Mouse (Mus musculus): ENCODE data around the gene Strn. TPM values are rescaled to one million over a fixed set of nuclear protein-coding genes. Genes with fewer than 3 reads are reported as not detected.

Gene Strn
- polyA plus RNA-seq, 1 experiment from 2014 or later, result 7.3 TPM

GRCm38 (mm10) chr17:78643853-78644475 lies 93.0 kb downstream of the Strn start:
- ATAC-seq (ENCODE audit: insufficient number of reproducible peaks, insufficient read depth, low FRiP score, low TSS enrichment), result no peak
- no peak overlapping the region for H3K9ac ChIP-seq
- no peak overlapping the region for H3K4me3 ChIP-seq
- no peaks in the 10 kb centered on the region for H3K4me1 ChIP-seq
- H3K36me3 ChIP-seq, result 0 out of 2 replicates have a peak, but pooled peaks cover 4% of the 10 kb centered on the region
- no peaks in the 10 kb centered on the region for H3K9me3 ChIP-seq
- no peak overlapping the region for H3K27ac ChIP-seq
- H3K27me3 ChIP-seq, result no peaks in the 10 kb centered on the region
- H3K4me2 ChIP-seq (replicated peaks), result no peak overlapping the region
- WGBS, result 85% methylated on average over 17 of the region's 17 CpGs

- Histone ChIP-seq H3K27me3 (no peaks in the 10 kb centered on the region), H3K4me1 (no peaks in the 10 kb centered on the region), H3K4me2 (replicated peaks) (no peak overlapping the region), H3K9me3 (no peaks in the 10 kb centered on the region), H3K4me3 (no peak overlapping the region), H3K9ac (no peak overlapping the region), H3K36me3 (no peaks in the 10 kb centered on the region), H3K27ac (no peak overlapping the region)
- no peak for ATAC-seq (ENCODE audit: insufficient number of reproducible peaks, insufficient read depth, low FRiP score, low TSS enrichment)
- 89% methylated on average over 4 of the region's 4 CpGs for WGBS
Observed at GRCm38 (mm10) chr17:78642259-78642658, 94.7 kb downstream of the Strn start.

- Histone ChIP-seq H3K4me2 (replicated peaks) (no peak overlapping the region), H3K9me3 (no peaks in the 10 kb centered on the region), H3K4me3 (no peak overlapping the region), H3K9ac (no peak overlapping the region), H3K27ac (no peak overlapping the region), H3K36me3 (no peaks in the 10 kb centered on the region), H3K27me3 (no peaks in the 10 kb centered on the region), H3K4me1 (no peaks in the 10 kb centered on the region)
- WGBS, result 88% methylated on average over 3 of the region's 3 CpGs
- ATAC-seq (ENCODE audit: insufficient number of reproducible peaks, insufficient read depth, low FRiP score, low TSS enrichment), result no peak
Observed at GRCm38 (mm10) chr17:78640387-78640786, 96.6 kb downstream of the Strn start.

GRCm38 (mm10) chr17:78639099-78639498 lies 97.9 kb downstream of the Strn start:
- H3K27me3 ChIP-seq, result no peaks in the 10 kb centered on the region
- H3K4me1 ChIP-seq, result no peaks in the 10 kb centered on the region
- 62% methylated on average over 6 of the region's 6 CpGs for WGBS
- ATAC-seq (ENCODE audit: insufficient number of reproducible peaks, insufficient read depth, low FRiP score, low TSS enrichment), result no peak
- no peaks in the 10 kb centered on the region for H3K36me3 ChIP-seq
- H3K9me3 ChIP-seq, result no peaks in the 10 kb centered on the region
- H3K4me2 ChIP-seq (replicated peaks), result no peak overlapping the region
- no peak overlapping the region for H3K27ac ChIP-seq
- H3K9ac ChIP-seq, result no peak overlapping the region
- H3K4me3 ChIP-seq, result no peak overlapping the region

- Histone ChIP-seq H3K9ac (no peak overlapping the region), H3K27me3 (no peaks in the 10 kb centered on the region), H3K9me3 (no peaks in the 10 kb centered on the region), H3K4me3 (no peak overlapping the region), H3K4me1 (no peaks in the 10 kb centered on the region), H3K27ac (no peak overlapping the region), H3K36me3 (no peaks in the 10 kb centered on the region), H3K4me2 (replicated peaks) (no peak overlapping the region)
- WGBS, result 92% methylated on average over 7 of the region's 7 CpGs
- no peak for ATAC-seq (ENCODE audit: insufficient number of reproducible peaks, insufficient read depth, low FRiP score, low TSS enrichment)
Observed at GRCm38 (mm10) chr17:78637140-78637539, 99.9 kb downstream of the Strn start.

GRCm38 (mm10) chr17:78635616-78636015 lies 101.4 kb downstream of the Strn start:
- WGBS, result 52% methylated on average over 2 of the region's 2 CpGs
- Histone ChIP-seq H3K9ac (no peak overlapping the region), H3K27ac (no peak overlapping the region), H3K4me1 (no peaks in the 10 kb centered on the region), H3K36me3 (no peaks in the 10 kb centered on the region), H3K9me3 (no peaks in the 10 kb centered on the region), H3K4me2 (replicated peaks) (no peak overlapping the region), H3K27me3 (no peaks in the 10 kb centered on the region), H3K4me3 (no peak overlapping the region)
- no peak for ATAC-seq (ENCODE audit: insufficient number of reproducible peaks, insufficient read depth, low FRiP score, low TSS enrichment)

DNA sequence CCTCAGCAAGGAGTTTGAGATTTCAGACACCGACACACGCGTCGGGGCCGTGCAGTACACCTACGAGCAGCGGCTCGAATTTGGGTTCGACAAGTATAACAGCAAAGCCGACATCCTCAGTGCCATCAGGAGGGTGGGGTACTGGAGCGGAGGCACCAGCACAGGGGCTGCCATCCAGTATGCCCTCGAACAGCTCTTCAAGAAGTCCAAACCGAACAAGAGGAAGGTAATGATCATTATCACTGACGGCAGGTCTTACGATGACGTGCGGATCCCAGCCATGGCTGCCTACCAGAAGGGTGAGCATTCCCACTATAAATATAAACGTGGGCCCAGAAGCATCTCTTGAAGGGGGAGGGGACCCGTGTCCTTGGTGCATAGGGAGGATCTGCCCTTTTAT lies 112.1 kb downstream of the Strn start:
- no peak for ATAC-seq (ENCODE audit: insufficient number of reproducible peaks, insufficient read depth, low FRiP score, low TSS enrichment)
- 96% methylated on average over 19 of the region's 19 CpGs for WGBS
- H3K9me3 ChIP-seq, result 0 out of 2 replicates have a peak, but pooled peaks cover 7% of the 10 kb centered on the region

DNA sequence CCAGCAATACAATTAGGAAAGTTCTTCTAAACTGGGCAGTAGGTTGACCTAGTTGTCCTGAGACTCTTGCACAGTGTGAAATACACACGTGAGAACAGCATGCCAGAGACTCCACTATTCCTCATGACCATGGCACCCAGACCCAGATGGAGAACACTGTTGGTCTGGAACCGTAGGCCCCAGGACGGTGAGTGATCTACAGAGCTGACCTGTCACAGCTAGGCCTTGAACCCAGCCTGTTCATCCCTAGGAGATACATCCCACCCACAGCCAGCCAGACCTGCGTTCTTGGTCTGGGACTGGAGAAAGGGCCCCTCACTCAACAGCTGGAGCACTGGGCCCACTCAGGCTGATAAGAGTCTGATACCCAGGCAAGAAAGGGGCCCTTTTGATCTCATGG lies 115.1 kb downstream of the Strn start:
- ATAC-seq (ENCODE audit: insufficient number of reproducible peaks, insufficient read depth, low FRiP score, low TSS enrichment), result no peak
- no peak overlapping the region for H3K4me2 ChIP-seq (replicated peaks)
- H3K36me3 ChIP-seq, result no peaks in the 10 kb centered on the region
- H3K4me1 ChIP-seq, result no peaks in the 10 kb centered on the region
- H3K27ac ChIP-seq, result no peak overlapping the region
- 91% methylated on average over 4 of the region's 4 CpGs for WGBS
- H3K4me3 ChIP-seq, result no peak overlapping the region
- H3K9me3 ChIP-seq, result 0 out of 2 replicates have a peak, but pooled peaks cover 7% of the 10 kb centered on the region
- H3K9ac ChIP-seq, result no peak overlapping the region
- H3K27me3 ChIP-seq, result no peaks in the 10 kb centered on the region

More for the DNA sequence above, 112.1 kb downstream of the Strn start:
- H3K27ac ChIP-seq, result no peak overlapping the region
- H3K9ac ChIP-seq, result no peak overlapping the region
- H3K27me3 ChIP-seq, result no peaks in the 10 kb centered on the region
- H3K36me3 ChIP-seq, result no peaks in the 10 kb centered on the region
- no peak overlapping the region for H3K4me3 ChIP-seq
- H3K4me1 ChIP-seq, result no peaks in the 10 kb centered on the region
- H3K4me2 ChIP-seq (replicated peaks), result no peak overlapping the region

GRCm38 (mm10) chr17:78620740-78621139 lies 116.3 kb downstream of the Strn start:
- 0 out of 2 replicates have a peak, but pooled peaks cover 7% of the 10 kb centered on the region for H3K9me3 ChIP-seq
- H3K4me2 ChIP-seq (replicated peaks), result no peak overlapping the region
- no peaks in the 10 kb centered on the region for H3K27me3 ChIP-seq
- no peak overlapping the region for H3K4me3 ChIP-seq
- H3K9ac ChIP-seq, result no peak overlapping the region
- no peak for ATAC-seq (ENCODE audit: insufficient number of reproducible peaks, insufficient read depth, low FRiP score, low TSS enrichment)
- no peaks in the 10 kb centered on the region for H3K36me3 ChIP-seq
- no peak overlapping the region for H3K27ac ChIP-seq
- no peaks in the 10 kb centered on the region for H3K4me1 ChIP-seq
- WGBS, result 93% methylated on average over 4 of the region's 4 CpGs

GRCm38 (mm10) chr17:78619981-78620380 lies 117.0 kb downstream of the Strn start:
- 89% methylated on average over 7 of the region's 7 CpGs for WGBS

DNA sequence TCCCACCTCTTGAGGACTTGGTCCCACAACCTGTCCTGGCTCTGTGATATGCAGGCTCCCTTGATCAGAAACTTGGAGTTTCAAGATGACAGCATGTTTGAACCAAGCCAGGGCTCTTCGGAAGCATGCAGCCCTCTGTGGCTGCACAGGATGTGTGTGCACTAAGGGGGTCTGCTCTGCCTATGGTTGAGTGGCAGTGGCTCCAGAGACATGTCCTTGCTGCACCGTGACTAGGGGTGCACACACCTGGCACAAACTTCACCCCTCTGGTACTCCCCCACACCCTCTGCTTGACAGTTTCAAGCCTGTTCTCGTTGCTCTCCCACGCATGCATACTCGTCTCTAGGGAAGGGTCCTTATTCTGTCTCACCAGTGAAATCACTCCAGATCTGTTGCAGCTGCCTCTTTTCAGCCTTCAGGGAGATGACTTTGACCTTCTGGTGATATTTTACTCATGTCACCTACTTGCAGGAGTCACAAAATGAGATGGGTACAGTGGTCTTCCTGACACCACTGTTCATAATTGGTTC lies 118.8 kb downstream of the Strn start:
- Histone ChIP-seq H3K9ac (no peak overlapping the region), H3K4me2 (replicated peaks) (no peak overlapping the region), H3K4me3 (no peak overlapping the region), H3K36me3 (no peaks in the 10 kb centered on the region), H3K27ac (no peak overlapping the region), H3K4me1 (no peaks in the 10 kb centered on the region), H3K9me3 (no peaks in the 10 kb centered on the region), H3K27me3 (no peaks in the 10 kb centered on the region)
- 69% methylated on average over 5 of the region's 5 CpGs for WGBS
- no peak for ATAC-seq (ENCODE audit: insufficient number of reproducible peaks, insufficient read depth, low FRiP score, low TSS enrichment)

More at GRCm38 (mm10) chr17:78619981-78620380, 117.0 kb downstream of the Strn start:
- H3K4me1 ChIP-seq, result no peaks in the 10 kb centered on the region
- H3K9me3 ChIP-seq, result 0 out of 2 replicates have a peak, but pooled peaks cover 4% of the 10 kb centered on the region
- no peaks in the 10 kb centered on the region for H3K27me3 ChIP-seq
- no peak overlapping the region for H3K9ac ChIP-seq
- no peak overlapping the region for H3K4me3 ChIP-seq
- no peaks in the 10 kb centered on the region for H3K36me3 ChIP-seq
- no peak overlapping the region for H3K27ac ChIP-seq
- ATAC-seq (ENCODE audit: insufficient number of reproducible peaks, insufficient read depth, low FRiP score, low TSS enrichment), result no peak
- no peak overlapping the region for H3K4me2 ChIP-seq (replicated peaks)

DNA sequence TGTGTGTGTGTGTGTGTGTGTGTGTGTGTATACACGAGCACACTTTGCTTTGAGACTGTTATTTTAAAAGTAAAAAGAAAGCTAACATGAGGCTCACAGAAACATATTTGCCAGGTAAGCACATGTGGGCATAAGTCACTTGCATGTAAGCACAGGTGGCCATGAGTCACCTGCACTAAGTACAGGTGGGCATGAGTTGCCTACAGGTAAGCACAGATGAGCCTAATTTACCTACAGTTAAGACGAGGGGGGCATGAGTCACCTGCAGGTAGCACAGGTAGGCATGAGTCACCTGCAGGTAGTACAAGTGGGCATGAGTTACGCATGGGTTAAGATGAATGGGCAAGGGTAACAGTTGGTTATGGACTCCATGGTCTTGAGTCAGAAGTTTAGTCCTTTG lies 121.9 kb downstream of the Strn start:
- H3K27ac ChIP-seq, result no peak overlapping the region
- no peak overlapping the region for H3K4me3 ChIP-seq
- H3K27me3 ChIP-seq, result no peaks in the 10 kb centered on the region
- ATAC-seq (ENCODE audit: insufficient number of reproducible peaks, insufficient read depth, low FRiP score, low TSS enrichment), result no peak
- WGBS, result 80% methylated on average over 3 of the region's 3 CpGs
- no peaks in the 10 kb centered on the region for H3K4me1 ChIP-seq
- H3K9ac ChIP-seq, result no peak overlapping the region
- no peak overlapping the region for H3K4me2 ChIP-seq (replicated peaks)
- H3K36me3 ChIP-seq, result no peaks in the 10 kb centered on the region
- H3K9me3 ChIP-seq, result no peaks in the 10 kb centered on the region

All from embryonic facial prominence, embryonic 12.5 days (tissue).